9 mouse cellular contexts compared by ENCODE assay signal in genomic region chr5:142386329-142386728, GRCm38 (mm10). TPM values are rescaled to one million over a fixed set of nuclear protein-coding genes. Genes with fewer than 3 reads are reported as not detected.
A peak's percentile ranks its signal among the peaks of the same experiment; 100 is the strongest.
DNase-seq lines count a peak whose midpoint lies in the region; ATAC-seq and TF ChIP-seq lines count a peak whose summit lies in the region.
"Had no signal": no experiment of that assay in that cellular context is flagged by ENCODE, and none has a peak within 500 bp of the region (broad histone marks: within the 10 kb centered on the region; RNA-seq: fewer than 3 reads in every experiment).

No protein-coding gene starts in this region.

- WGBS in kidney, embryonic 15.5 days: 73% methylated on average over 6 of the region's 6 CpGs
- 87% methylated on average over 6 of the region's 6 CpGs for WGBS in kidney, adult 2 months
- 36% methylated on average over 6 of the region's 6 CpGs for WGBS in forebrain, embryonic 15.5 days
- WGBS in limb, embryonic 12.5 days: 62% methylated on average over 6 of the region's 6 CpGs
- WGBS in neural tube, embryonic 15.5 days: 44% methylated on average over 6 of the region's 6 CpGs

- peak overlapping the region; percentile 67 for H3K27ac ChIP-seq in kidney, embryonic 15.5 days
- no peak overlapping the region for H3K27ac ChIP-seq in kidney, adult 2 months (ENCODE audit: insufficient read depth, low read depth, low read length)
- peak overlapping the region; percentile 54 for H3K27ac ChIP-seq in forebrain, embryonic 15.5 days (replicated peaks)
- H3K27ac ChIP-seq in limb, embryonic 12.5 days: peak overlapping the region; percentile 97
- H3K27ac ChIP-seq in neural tube, embryonic 15.5 days (replicated peaks): peak overlapping the region; percentile 75

- no peak for ATAC-seq in kidney, embryonic 15.5 days (replicated peaks; ENCODE audit: low FRiP score)
- ATAC-seq in forebrain, embryonic 15.5 days (replicated peaks): no peak
- ATAC-seq in limb, embryonic 12.5 days (ENCODE audit: insufficient number of reproducible peaks, insufficient read depth, low FRiP score, low TSS enrichment, low read depth): no peak
- ATAC-seq in neural tube, embryonic 15.5 days (ENCODE audit: low FRiP score): peak; percentile 25; the same call in 1 of the 2 replicates
- ATAC-seq in megakaryocyte progenitor cell, adult 5-6 weeks (replicated peaks; ENCODE audit: poor library complexity): no peak
- ATAC-seq: Patski had no signal

- H3K36me3 ChIP-seq in kidney, embryonic 15.5 days: no peaks in the 10 kb centered on the region
- no peaks in the 10 kb centered on the region for H3K36me3 ChIP-seq in kidney, adult 2 months (ENCODE audit: control insufficient read depth, insufficient read depth, low read length)
- H3K36me3 ChIP-seq in forebrain, embryonic 15.5 days: no peaks in the 10 kb centered on the region
- no peaks in the 10 kb centered on the region for H3K36me3 ChIP-seq in limb, embryonic 12.5 days
- no peaks in the 10 kb centered on the region for H3K36me3 ChIP-seq in neural tube, embryonic 15.5 days

- H3K4me3 ChIP-seq in kidney, embryonic 15.5 days (replicated peaks): no peak overlapping the region
- no peak overlapping the region for H3K4me3 ChIP-seq in kidney, adult 2 months (ENCODE audit: insufficient read depth, low read depth, low read length)
- no peak overlapping the region for H3K4me3 ChIP-seq in forebrain, embryonic 15.5 days
- H3K4me3 ChIP-seq in limb, embryonic 12.5 days (replicated peaks): no peak overlapping the region
- H3K4me3 ChIP-seq in neural tube, embryonic 15.5 days (replicated peaks): no peak overlapping the region

- peaks cover 25% of the 10 kb centered on the region for H3K4me1 ChIP-seq in kidney, embryonic 15.5 days
- no peaks in the 10 kb centered on the region for H3K4me1 ChIP-seq in kidney, adult 2 months (ENCODE audit: control insufficient read depth, insufficient read depth, low read length)
- H3K4me1 ChIP-seq in forebrain, embryonic 15.5 days: peaks cover 25% of the 10 kb centered on the region
- H3K4me1 ChIP-seq in limb, embryonic 12.5 days (replicated peaks): peaks cover 48% of the 10 kb centered on the region
- peaks cover 33% of the 10 kb centered on the region for H3K4me1 ChIP-seq in neural tube, embryonic 15.5 days

- H3K27me3 ChIP-seq in kidney, embryonic 15.5 days: no peaks in the 10 kb centered on the region; the same call in 1 of the 2 replicates
- H3K27me3 ChIP-seq in kidney, adult 2 months (replicated peaks; ENCODE audit: control insufficient read depth, insufficient read depth, low read length): no peaks in the 10 kb centered on the region
- H3K27me3 ChIP-seq in forebrain, embryonic 15.5 days: no peaks in the 10 kb centered on the region
- H3K27me3 ChIP-seq in limb, embryonic 12.5 days: no peaks in the 10 kb centered on the region
- H3K27me3 ChIP-seq in neural tube, embryonic 15.5 days (replicated peaks): no peaks in the 10 kb centered on the region

- TF ChIP-seq CTCF in kidney, adult 2 months (conservative IDR thresholded peaks at IDR 0.05; ENCODE audit: insufficient read depth, insufficient read length, low read depth, low read length): no peak

- DNase-seq in kidney, adult 2 months: no peak
- no peak for DNase-seq in kidney, adult 18-20 months
- no peak for DNase-seq in embryo, embryonic 10.5 days (ENCODE audit: low spot score)

- no peak overlapping the region for H3K9ac ChIP-seq in kidney, embryonic 15.5 days
- no peak overlapping the region for H3K9ac ChIP-seq in forebrain, embryonic 15.5 days (replicated peaks)
- H3K9ac ChIP-seq in limb, embryonic 12.5 days (replicated peaks): no peak overlapping the region
- H3K9ac ChIP-seq in neural tube, embryonic 15.5 days (replicated peaks): no peak overlapping the region

- TF ChIP-seq POLR2A in kidney, adult 2 months (IDR thresholded peaks at IDR 0.05; ENCODE audit: low read depth, low read length): no peak

- no peaks in the 10 kb centered on the region for H3K9me3 ChIP-seq in kidney, embryonic 15.5 days (replicated peaks)
- H3K9me3 ChIP-seq in forebrain, embryonic 15.5 days: no peaks in the 10 kb centered on the region
- no peaks in the 10 kb centered on the region; the same call in 1 of the 2 replicates for H3K9me3 ChIP-seq in limb, embryonic 12.5 days
- H3K9me3 ChIP-seq in neural tube, embryonic 15.5 days (replicated peaks): no peaks in the 10 kb centered on the region

- H3K4me2 ChIP-seq in kidney, embryonic 15.5 days: 0 out of 2 replicates have a peak overlapping the region, but pooled peaks have one; percentile 19
- H3K4me2 ChIP-seq in forebrain, embryonic 15.5 days (replicated peaks): no peak overlapping the region
- H3K4me2 ChIP-seq in limb, embryonic 12.5 days: no peak overlapping the region
- H3K4me2 ChIP-seq in neural tube, embryonic 15.5 days: no peak overlapping the region

RNA-seq across cellular contexts. Expression of gene Foxk1, which starts 15.0 kb away (rescaled TPM):
- 6.4 and 7.7 TPM in 2 replicates for polyA plus RNA-seq in kidney, embryonic 15.5 days (2015; fragmentation: Nextera tagmentation; extraction: Ambion mirVana)
- 11.6 and 12.4 TPM in 2 replicates for polyA plus RNA-seq in kidney, adult 2 months (2012; rRNA removed)
- 3.9 TPM in 2 replicates for polyA plus RNA-seq in forebrain, embryonic 15.5 days (2015; fragmentation: Nextera tagmentation; extraction: Ambion mirVana)
- 6.4 and 7.0 TPM in 2 replicates for polyA plus RNA-seq in limb, embryonic 12.5 days (2016; fragmentation: Nextera tagmentation; extraction: Ambion mirVana)
- polyA plus RNA-seq in neural tube, embryonic 15.5 days (2015; fragmentation: Nextera tagmentation; extraction: Ambion mirVana): 4.8 and 6.0 TPM in 2 replicates
- 14.1 and 18.1 TPM in 2 replicates for total RNA-seq in megakaryocyte progenitor cell, adult 5-6 weeks (2015)
- total RNA-seq in megakaryocyte progenitor cell, adult 5-6 weeks (2017): 8.4 and 8.5 TPM in 2 replicates
